Mouse (Mus musculus) brain, adult 10 weeks (tissue): ENCODE measurements around the gene Cdan1. TPM values are rescaled to one million over a fixed set of nuclear protein-coding genes. Genes with fewer than 3 reads are reported as not detected.

Source experiments
- polyA plus RNA-seq: library from polyadenylated mRNA; stranded (reverse); fragments of 350-450 nt; fragmentation: Illumina TruSeq; extraction: RNeasy Lipid Tissue Mini Kit (QIAGEN cat#74804); gene quantifications from one replicate; pipeline ENCODE4 v1.2.3, GENCODE M21; 2015; ENCODE audit warnings: low read depth, low replicate concordance

The Cdan1 gene
- polyA plus RNA-seq = 15.6 TPM

DNA sequence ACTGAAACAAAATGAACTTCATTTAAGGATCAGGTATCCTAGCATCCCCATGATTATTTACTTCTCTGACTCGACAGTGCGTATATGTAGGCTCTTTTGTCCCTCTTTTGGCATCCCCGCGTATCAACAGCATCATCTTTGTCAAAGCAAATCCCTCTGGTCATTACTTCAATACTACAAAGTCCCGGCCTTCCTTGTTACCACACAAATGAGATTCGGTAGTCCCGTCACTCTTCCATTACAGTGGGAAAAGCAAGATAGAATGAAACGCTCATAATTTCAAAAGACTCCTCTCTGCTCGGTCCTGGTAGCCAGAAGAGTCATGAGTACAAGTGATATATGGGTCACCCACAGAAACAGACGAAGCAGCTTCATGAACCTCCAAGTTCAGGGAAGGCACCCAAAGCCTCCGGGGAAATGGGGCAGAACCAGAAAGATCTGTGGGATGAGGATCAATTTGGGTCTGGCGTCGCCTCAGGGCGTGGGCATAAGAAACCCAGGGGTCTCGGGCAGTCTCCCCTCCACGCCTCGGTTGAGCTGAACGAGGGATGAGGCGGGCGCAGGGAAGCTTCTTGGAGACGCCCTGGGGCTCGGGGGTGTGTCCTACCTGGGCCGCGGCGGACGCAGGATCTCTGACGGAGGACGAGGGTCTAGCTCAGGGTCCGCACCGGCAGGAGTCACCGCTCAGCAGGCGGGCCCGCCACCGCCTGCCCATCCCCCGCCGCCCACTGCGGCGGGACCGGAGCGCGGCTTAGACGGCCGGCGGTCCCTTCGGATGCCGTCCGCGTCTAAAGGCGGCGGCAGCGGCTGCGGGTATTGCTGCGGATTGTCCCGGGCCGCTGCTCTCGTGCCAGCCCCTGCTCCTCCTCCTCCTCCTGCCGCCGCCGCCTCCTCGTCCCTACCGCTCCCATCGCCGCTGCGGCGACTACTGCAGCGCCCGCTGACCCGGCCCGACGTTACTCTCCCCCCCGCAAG lies at the start of gene Cdan1:
Gene Cdan1, minus strand, starts transcription at position 680 of the 975 bp plus-strand sequence.

DNA sequence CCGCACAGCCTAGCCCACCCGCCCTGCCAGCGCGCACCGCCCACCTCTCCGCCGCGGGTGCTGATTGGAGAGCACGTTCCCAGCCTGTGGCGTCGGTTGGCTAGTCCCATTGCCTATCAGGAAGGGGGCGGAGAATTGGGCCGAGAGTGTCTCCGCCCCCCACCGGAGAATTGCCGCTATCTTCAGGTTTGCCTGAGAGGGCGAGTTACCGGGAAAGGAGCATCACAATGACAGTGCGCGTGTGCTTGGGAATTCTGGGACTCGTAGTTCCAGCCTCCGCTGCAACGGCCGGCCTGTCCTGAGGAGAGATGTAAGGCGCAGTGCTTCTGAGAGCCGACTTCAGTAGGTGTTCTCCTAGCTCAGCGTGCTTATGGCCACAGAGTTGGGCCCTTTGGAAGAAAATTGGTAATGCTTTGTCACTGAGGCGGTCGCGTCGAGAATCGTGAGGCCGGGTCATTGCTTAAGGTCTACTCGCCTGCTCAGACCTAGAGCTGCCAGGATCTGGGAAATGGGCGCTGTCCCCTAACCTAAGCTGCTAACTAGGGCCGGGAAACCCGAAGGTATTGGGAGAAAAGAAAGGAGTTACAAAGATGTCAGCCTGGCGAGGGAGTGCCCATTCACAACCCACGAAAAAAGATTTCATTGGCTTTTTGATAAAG lies 625 bp upstream of the Cdan1 start, which contains the start of gene Ttbk2:
Gene Ttbk2, minus strand, starts transcription at position 181 of the 659 bp plus-strand sequence.

Other genes with a start within 250 kb of the Cdan1 start
- gene Haus2, start 240.7 kb downstream of the Cdan1 start, polyA plus RNA-seq = 25.5 TPM
- 55.1 TPM for gene Lrrc57, start 240.6 kb downstream of the Cdan1 start, polyA plus RNA-seq
- 7.6 TPM for gene Stard9, start 221.0 kb downstream of the Cdan1 start, polyA plus RNA-seq
- 32.1 TPM for gene Ttbk2, start 476 bp upstream of the Cdan1 start, polyA plus RNA-seq
- 20.8 TPM for gene Ubr1, start 120.6 kb upstream of the Cdan1 start, polyA plus RNA-seq
- 30.4 TPM for gene Tmem62, start 126.9 kb upstream of the Cdan1 start, polyA plus RNA-seq
- 84.3 TPM for gene Ccndbp1, start 158.3 kb upstream of the Cdan1 start, polyA plus RNA-seq
- gene Epb42, start 186.9 kb upstream of the Cdan1 start, polyA plus RNA-seq = not detected
- gene Tgm5, start 235.7 kb upstream of the Cdan1 start, polyA plus RNA-seq = not detected